In genomic region chr14:99772774-99773423, GRCm38 (mm10) we compare ENCODE assay signal across 14 mouse cellular contexts.
DNase-seq lines count a peak whose midpoint lies in the region; ATAC-seq and TF ChIP-seq lines count a peak whose summit lies in the region.
"Had no signal": no experiment of that assay in that cellular context is flagged by ENCODE, and none has a peak within 500 bp of the region (broad histone marks: within the 10 kb centered on the region; RNA-seq: fewer than 3 reads in every experiment).

No protein-coding gene starts in this region.

- no peak for DNase-seq in kidney, adult 18-20 months
- peak; percentile 25 for DNase-seq in lung, postnatal 0 days (ENCODE audit: low spot score)
- no peak for DNase-seq in lung, postnatal 14 days
- no peak for DNase-seq in gastrocnemius, postnatal 14 days
- no peak for DNase-seq in adrenal gland, adult (ENCODE audit: inconsistent age in 2 of 2, low spot score in 1 of 2)
- DNase-seq: adrenal gland, postnatal 14 days; cerebellum, postnatal 36 days; heart, postnatal 36 days; thymus, adult 2 months had no signal

- no peak overlapping the region for H3K9ac ChIP-seq in kidney, embryonic 14.5 days (ENCODE audit: low read depth, low read length)
- H3K9ac ChIP-seq in lung, postnatal 0 days (replicated peaks; ENCODE audit: low read depth), result no peak overlapping the region
- no peak overlapping the region for H3K9ac ChIP-seq in intestine, embryonic 15.5 days
- H3K9ac ChIP-seq in stomach, embryonic 15.5 days, result no peak overlapping the region

- H3K9me3 ChIP-seq in kidney, embryonic 14.5 days (ENCODE audit: control insufficient read depth, low read length), result no peaks in the 10 kb centered on the region
- H3K9me3 ChIP-seq in lung, postnatal 0 days (ENCODE audit: low read length), result no peaks in the 10 kb centered on the region
- no peaks in the 10 kb centered on the region for H3K9me3 ChIP-seq in intestine, embryonic 15.5 days
- no peaks in the 10 kb centered on the region for H3K9me3 ChIP-seq in stomach, embryonic 15.5 days

- peak overlapping the region; percentile 28 for H3K4me3 ChIP-seq in kidney, embryonic 14.5 days (ENCODE audit: low read length)
- peak overlapping the region; percentile 24; the same call in 1 of the 2 replicates for H3K4me3 ChIP-seq in lung, postnatal 0 days (ENCODE audit: low read depth, low read length)
- 0 out of 2 replicates have a peak overlapping the region, but pooled peaks have one; percentile 4 for H3K4me3 ChIP-seq in intestine, embryonic 15.5 days (replicated peaks)
- H3K4me3 ChIP-seq in stomach, embryonic 15.5 days (replicated peaks), result peak overlapping the region; percentile 9; the same call in 1 of the 2 replicates
- H3K4me3 ChIP-seq: layer of hippocampus, adult 2 months had no signal

- H3K4me1 ChIP-seq in kidney, embryonic 14.5 days (ENCODE audit: control insufficient read depth, insufficient read depth, low read length), result peaks cover 6% of the 10 kb centered on the region; the same call in 1 of the 2 replicates
- H3K4me1 ChIP-seq in lung, postnatal 0 days (ENCODE audit: insufficient read depth, low read depth, low read length), result 0 out of 2 replicates have a peak, but pooled peaks cover 2% of the 10 kb centered on the region
- 0 out of 2 replicates have a peak, but pooled peaks cover 7% of the 10 kb centered on the region for H3K4me1 ChIP-seq in intestine, embryonic 15.5 days (replicated peaks)
- no peaks in the 10 kb centered on the region for H3K4me1 ChIP-seq in stomach, embryonic 15.5 days

- H3K36me3 ChIP-seq in kidney, embryonic 14.5 days (ENCODE audit: control insufficient read depth, insufficient read depth, low read length), result no peaks in the 10 kb centered on the region
- no peaks in the 10 kb centered on the region for H3K36me3 ChIP-seq in lung, postnatal 0 days (ENCODE audit: insufficient read depth, low read length)
- H3K36me3 ChIP-seq in intestine, embryonic 15.5 days, result no peaks in the 10 kb centered on the region
- no peaks in the 10 kb centered on the region for H3K36me3 ChIP-seq in stomach, embryonic 15.5 days

- intact Hi-C loops in gastrocnemius, postnatal 14 days (cut with DNase I; ENCODE audit: low total_unique reads), result no loop called here

- H3K27ac ChIP-seq in kidney, embryonic 14.5 days (ENCODE audit: low read depth, low read length), result no peak overlapping the region; the same call in 1 of the 2 replicates
- H3K27ac ChIP-seq in lung, postnatal 0 days (ENCODE audit: low read length), result no peak overlapping the region
- peak overlapping the region; percentile 62; the same call in 1 of the 2 replicates for H3K27ac ChIP-seq in intestine, embryonic 15.5 days
- peak overlapping the region; percentile 36; the same call in 1 of the 2 replicates for H3K27ac ChIP-seq in stomach, embryonic 15.5 days
- H3K27ac ChIP-seq: layer of hippocampus, adult 2 months had no signal

- WGBS in kidney, embryonic 14.5 days, result 21% methylated on average over 19 of the region's 19 CpGs
- WGBS in lung, postnatal 0 days, result 34% methylated on average over 19 of the region's 19 CpGs
- WGBS in intestine, embryonic 15.5 days, result 24% methylated on average over 19 of the region's 19 CpGs
- 36% methylated on average over 19 of the region's 19 CpGs for WGBS in stomach, embryonic 15.5 days

- no peaks in the 10 kb centered on the region for H3K27me3 ChIP-seq in kidney, embryonic 14.5 days (ENCODE audit: control insufficient read depth, insufficient read depth, low read length)
- H3K27me3 ChIP-seq in lung, postnatal 0 days (replicated peaks; ENCODE audit: insufficient read depth, low read length), result no peaks in the 10 kb centered on the region
- no peaks in the 10 kb centered on the region for H3K27me3 ChIP-seq in intestine, embryonic 15.5 days (replicated peaks)
- no peaks in the 10 kb centered on the region for H3K27me3 ChIP-seq in stomach, embryonic 15.5 days (replicated peaks)
- H3K27me3 ChIP-seq: Patski had no signal

- H3K4me2 ChIP-seq in kidney, embryonic 14.5 days (replicated peaks; ENCODE audit: low read depth, low read length), result peak overlapping the region; percentile 53
- H3K4me2 ChIP-seq in lung, postnatal 0 days (replicated peaks; ENCODE audit: low read depth, low read length), result peak overlapping the region; percentile 48
- peak overlapping the region; percentile 49 for H3K4me2 ChIP-seq in intestine, embryonic 15.5 days (replicated peaks)
- H3K4me2 ChIP-seq in stomach, embryonic 15.5 days, result peak overlapping the region; percentile 37

- no peak for TF ChIP-seq EP300 in lung, postnatal 0 days (IDR thresholded peaks at IDR 0.05)

- ATAC-seq in kidney, embryonic 14.5 days (ENCODE audit: low FRiP score, low TSS enrichment), result peak; percentile 73
- peak; percentile 30; the same call in 1 of the 2 replicates for ATAC-seq in lung, postnatal 0 days
- peak; percentile 67 for ATAC-seq in intestine, embryonic 15.5 days
- ATAC-seq in stomach, embryonic 15.5 days (ENCODE audit: insufficient read depth, low FRiP score, low read depth), result no peak
- ATAC-seq: Patski had no signal

- TF ChIP-seq CTCF in lung, postnatal 0 days (IDR thresholded peaks at IDR 0.05), result no peak

Comparison
In these comparisons a context has a peak if more than half of its experiments do, and no peak if none do; other contexts are left out.
1. H3K27ac ChIP-seq: peak in intestine, embryonic 15.5 days (single experiment) and stomach, embryonic 15.5 days (single experiment); none in kidney, embryonic 14.5 days (single experiment) and lung, postnatal 0 days (single experiment).
2. Peak in every context shown above with its lines, with median percentiles within 50 percentile points of each other: H3K4me2 ChIP-seq and H3K4me3 ChIP-seq.